Mouse (Mus musculus) gastrocnemius, postnatal 10 days (tissue): ENCODE measurements around the gene Clock. TPM values are rescaled to one million over a fixed set of nuclear protein-coding genes. Genes with fewer than 3 reads are reported as not detected.

Experiments used
- DNase-seq: peaks from one replicate; pipeline ENCODE4 v3.0.0; 2021; ENCODE audit warnings: mixed read lengths
- total RNA-seq, 2 experiments: library from RNA; stranded (reverse); gene quantifications; 2 replicates each; pipeline ENCODE4 v1.2.3; 2021

Gene Clock
- total RNA-seq, 2 experiments from 2014 or later: 14.1 to 19.6 TPM

- no peak for DNase-seq
Measured at GRCm38 (mm10) chr5:76179171-76179570, 125.4 kb downstream of the Clock start.

- no peak for DNase-seq
Measured at GRCm38 (mm10) chr5:76177664-76178063, 126.9 kb downstream of the Clock start.

- DNase-seq: no peak
Measured at GRCm38 (mm10) chr5:76176841-76177240, 127.8 kb downstream of the Clock start.

GRCm38 (mm10) chr5:76176411-76176810, 128.2 kb downstream of the Clock start:
- no peak for DNase-seq

- DNase-seq: no peak
Measured at GRCm38 (mm10) chr5:76175051-76175450, 129.5 kb downstream of the Clock start.

GRCm38 (mm10) chr5:76171039-76171438, 133.6 kb downstream of the Clock start:
- DNase-seq: no peak

- no peak for DNase-seq
Measured at GRCm38 (mm10) chr5:76170522-76170921, 134.1 kb downstream of the Clock start.

- no peak for DNase-seq
Measured at GRCm38 (mm10) chr5:76164827-76165226, 139.8 kb downstream of the Clock start.

GRCm38 (mm10) chr5:76163828-76164390, 140.7 kb downstream of the Clock start:
- DNase-seq: no peak

GRCm38 (mm10) chr5:76162926-76163325, 141.7 kb downstream of the Clock start:
- no peak for DNase-seq

GRCm38 (mm10) chr5:76161491-76161890, 143.1 kb downstream of the Clock start:
- no peak for DNase-seq

GRCm38 (mm10) chr5:76160086-76160485, 144.5 kb downstream of the Clock start:
- no peak for DNase-seq

Other genes starting within 250 kb of the Clock start
- gene Srd5a3, start 164.5 kb downstream of the Clock start, total RNA-seq: 10 to 100 TPM in 1 of 2 experiments, 1 to 10 TPM in 1; 9.0 to 11.2 TPM
- 10 to 100 TPM; 30.6 to 42.7 TPM for gene Tmem165, start 120.9 kb downstream of the Clock start, total RNA-seq
- not detected for gene Pdcl2, start 26.4 kb upstream of the Clock start, total RNA-seq
- not detected for gene Nmu, start 59.0 kb upstream of the Clock start, total RNA-seq
- not detected for gene Gm7271, start 179.2 kb upstream of the Clock start, total RNA-seq
- gene Exoc1, start 224.5 kb upstream of the Clock start, total RNA-seq: 10 to 100 TPM; 14.4 to 21.5 TPM